Mouse (Mus musculus) Muller cell, postnatal 12 days (primary cell): Measurements from ENCODE around the gene Igf2bp2.
A peak's percentile ranks its signal among the peaks of the same experiment; 100 is the strongest.

ENCODE experiments used
- DNase-seq: peaks from one replicate; pipeline ENCODE4 v3.0.0-alpha.2; 2015; ENCODE audit errors: inconsistent ontology term

Gene Igf2bp2

GRCm38 (mm10) chr16:22039978-22040377 lies 123.1 kb downstream of the Igf2bp2 start:
- no peak for DNase-seq

- DNase-seq: no peak
These were observed 124.5 kb downstream of the Igf2bp2 start for GRCm38 (mm10) chr16:22038554-22038953.

GRCm38 (mm10) chr16:22027474-22027873 lies 135.6 kb downstream of the Igf2bp2 start:
- no peak for DNase-seq

GRCm38 (mm10) chr16:22022122-22022521 lies 141.0 kb downstream of the Igf2bp2 start:
- no peak for DNase-seq

- no peak for DNase-seq
These were observed 147.5 kb downstream of the Igf2bp2 start for GRCm38 (mm10) chr16:22015569-22015968.

- no peak for DNase-seq
These were observed 153.5 kb downstream of the Igf2bp2 start for GRCm38 (mm10) chr16:22009596-22009995.

- peak; percentile 99 for DNase-seq
These were observed 154.0 kb downstream of the Igf2bp2 start, which contains the start of gene Senp2 for GRCm38 (mm10) chr16:22009099-22009584. TSS of gene Senp2 (plus strand) at chr16:22009484.
